Mouse (Mus musculus) lung, postnatal 0 days (tissue): ENCODE measurements around the gene Gpr1. TPM values are rescaled to one million over a fixed set of nuclear protein-coding genes. Genes with fewer than 3 reads are reported as not detected.
"Not testable (repeated sequence)": the region's sequence is repeated elsewhere in the genome, so short reads cannot be mapped to it uniquely, and the experiment has no call there.

Source experiments
- ATAC-seq: fragments of 200-750 bp; cut with Nextera tagmentation; 2 replicates; pipeline ENCODE4 v1.8.0; 2017; ENCODE audit warnings: moderate library complexity
- DNase-seq: peaks from one replicate; pipeline ENCODE4 v3.0.0-alpha.2; 2016; ENCODE audit warnings: low spot score
- H3K27ac ChIP-seq: fragments of 300-500 bp; sonication (generic); 2 replicates; pipeline ENCODE4 v1.5.1; 2014; ENCODE audit warnings: antibody characterized with exemption, mild to moderate bottlenecking, low read length, mixed read lengths
- H3K27me3 ChIP-seq: fragments of 300-500 bp; sonication (generic); replicated peaks from 2 replicates; pipeline ENCODE4 v1.6.1; 2014; ENCODE audit warnings: low read length, mixed read lengths; ENCODE audit not compliant: insufficient read depth
- H3K36me3 ChIP-seq: fragments of 300-500 bp; sonication (generic); 2 replicates; pipeline ENCODE4 v1.6.1; 2014; ENCODE audit warnings: low read length, mixed read lengths; ENCODE audit not compliant: insufficient read depth
- H3K4me1 ChIP-seq: fragments of 300-500 bp; sonication (generic); 2 replicates; pipeline ENCODE4 v1.6.1; 2014; ENCODE audit warnings: antibody characterized with exemption, low read depth, low read length, mixed read lengths; ENCODE audit not compliant: insufficient read depth
- H3K4me2 ChIP-seq: fragments of 300-500 bp; sonication (generic); replicated peaks from 2 replicates; pipeline ENCODE4 v1.6.1; 2014; ENCODE audit warnings: low read depth, mild to moderate bottlenecking, low read length, moderate library complexity, mixed read lengths
- H3K4me3 ChIP-seq: fragments of 300-500 bp; sonication (generic); 2 replicates; pipeline ENCODE4 v1.5.1; 2014; ENCODE audit warnings: low read depth, low read length
- H3K9ac ChIP-seq: fragments of 300-500 bp; sonication (generic); replicated peaks from 2 replicates; pipeline ENCODE4 v1.6.1; 2014; ENCODE audit warnings: low read depth, mild to moderate bottlenecking
- H3K9me3 ChIP-seq: fragments of 300-500 bp; sonication (generic); 2 replicates; pipeline ENCODE4 v1.6.1; 2016; ENCODE audit warnings: low read length, mixed read lengths
- CTCF ChIP-seq: IDR thresholded peaks from 2 replicates; pipeline ENCODE4 v1.5.1; 2016; ENCODE audit warnings: antibody characterized with exemption, mild to moderate bottlenecking
- EP300 ChIP-seq: IDR thresholded peaks from 2 replicates; pipeline ENCODE4 v1.6.1; 2016; ENCODE audit warnings: antibody characterized with exemption, mild to moderate bottlenecking, control low read depth
- WGBS: fragments of 180-500 bp; shearing (Covaris S2); extraction: QIAGEN DNeasy Blood & Tissue Kit; methylation state at CpG from one replicate; pipeline ENCODE4 v1.1.7; 2014; 5-methylcytosine and 5-hydroxymethylcytosine counted together
- polyA plus RNA-seq: library from polyadenylated mRNA; unstranded; fragments of >200 nt; fragmentation: Nextera tagmentation; extraction: Ambion mirVana; gene quantifications from 2 replicates; pipeline ENCODE4 v1.2.1, GENCODE M21; 2015

The Gpr1 gene
- polyA plus RNA-seq, 1 experiment from 2014 or later, result 0.10 TPM

DNA sequence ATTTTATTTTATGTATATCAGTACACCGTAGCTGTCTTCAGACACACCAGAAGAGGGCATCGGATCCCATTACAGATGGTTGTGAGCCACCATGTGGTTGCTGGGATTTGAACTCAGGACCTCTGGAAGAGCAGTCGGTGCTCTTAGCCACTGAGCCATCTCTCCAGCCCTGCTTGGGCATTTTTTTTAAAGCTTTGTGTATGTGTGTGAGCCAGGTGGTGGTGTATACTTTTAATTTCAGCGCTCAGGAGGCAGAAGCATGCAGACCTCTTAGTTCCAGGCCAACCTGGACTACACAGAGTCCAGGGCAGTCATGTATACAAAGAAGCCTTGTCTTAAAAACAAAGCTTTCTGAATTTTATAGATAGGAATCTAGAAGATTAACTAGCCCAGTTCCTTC, 33.8 kb downstream of the Gpr1 start:
- H3K9ac ChIP-seq, H3K4me3 ChIP-seq, ATAC-seq, H3K4me1 ChIP-seq, DNase-seq, H3K27me3 ChIP-seq, H3K9me3 ChIP-seq, H3K4me2 ChIP-seq, H3K36me3 ChIP-seq: not testable (repeated sequence)
- WGBS, result 67% methylated on average over 4 of the region's 4 CpGs
- H3K27ac ChIP-seq, result 0 out of 2 replicates have a peak overlapping the region, but pooled peaks have one; percentile 35
- TF ChIP-seq CTCF, result 0 out of 2 replicates have a peak, but pooled peaks have one; percentile 2

DNA sequence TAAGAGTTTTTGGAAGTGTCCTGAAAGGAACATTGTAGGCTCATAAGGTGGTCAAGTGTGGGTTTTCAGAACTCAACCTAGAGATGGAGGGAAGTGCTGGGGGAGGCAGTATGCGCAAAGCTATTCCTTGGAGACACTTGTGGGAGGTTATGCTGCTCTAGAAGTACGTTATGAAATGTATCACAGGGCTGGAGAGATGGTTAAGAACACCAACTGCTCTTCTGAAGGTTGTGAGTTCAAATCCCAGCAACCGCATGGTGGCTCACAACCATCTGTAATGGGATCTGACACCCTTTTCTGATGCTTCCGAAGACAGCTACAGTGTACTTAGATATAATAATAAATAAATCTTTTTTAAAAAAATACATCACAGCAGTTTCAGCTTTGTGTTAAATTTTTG, 34.2 kb downstream of the Gpr1 start:
- no peak overlapping the region for H3K27ac ChIP-seq
- no peaks in the 10 kb centered on the region for H3K9me3 ChIP-seq
- peaks cover 7% of the 10 kb centered on the region; the same call in 1 of the 2 replicates for H3K4me1 ChIP-seq
- no peaks in the 10 kb centered on the region for H3K36me3 ChIP-seq
- ATAC-seq (no peak), DNase-seq (no peak)
- no peaks in the 10 kb centered on the region for H3K27me3 ChIP-seq
- H3K9ac ChIP-seq, result no peak overlapping the region
- H3K4me3 ChIP-seq, result no peak overlapping the region
- TF ChIP-seq EP300 (no peak), CTCF (no peak)
- 92% methylated on average over 4 of the region's 4 CpGs for WGBS
- H3K4me2 ChIP-seq, result no peak overlapping the region

DNA sequence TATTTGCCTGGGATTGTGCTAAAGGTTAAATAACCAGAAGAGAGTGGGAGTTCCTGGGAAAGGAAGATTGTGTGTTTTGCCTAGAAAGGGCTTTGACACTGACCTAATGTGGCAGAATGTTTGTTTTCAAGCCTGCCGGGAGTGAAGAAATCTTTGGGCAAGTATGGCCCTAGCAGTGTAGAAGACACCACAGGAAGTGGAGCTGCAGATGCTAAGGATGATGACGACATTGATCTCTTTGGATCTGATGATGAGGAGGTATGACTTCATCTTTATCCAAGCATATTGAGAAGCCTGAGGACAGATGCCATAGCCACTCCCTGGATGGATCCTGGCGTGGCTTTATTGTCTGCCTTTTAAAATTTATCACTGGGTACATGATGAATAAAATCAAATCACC, 36.0 kb downstream of the Gpr1 start:
- Histone ChIP-seq H3K27me3 (no peaks in the 10 kb centered on the region), H3K9ac (no peak overlapping the region), H3K4me3 (no peak overlapping the region), H3K4me1 (peaks cover 9% of the 10 kb centered on the region; the same call in 1 of the 2 replicates), H3K36me3 (no peaks in the 10 kb centered on the region), H3K9me3 (no peaks in the 10 kb centered on the region), H3K4me2 (no peak overlapping the region), H3K27ac (no peak overlapping the region)
- TF ChIP-seq CTCF, result no peak
- TF ChIP-seq EP300, result no peak
- ATAC-seq (no peak), DNase-seq (no peak)
- 57% methylated on average over 3 of the region's 3 CpGs for WGBS

DNA sequence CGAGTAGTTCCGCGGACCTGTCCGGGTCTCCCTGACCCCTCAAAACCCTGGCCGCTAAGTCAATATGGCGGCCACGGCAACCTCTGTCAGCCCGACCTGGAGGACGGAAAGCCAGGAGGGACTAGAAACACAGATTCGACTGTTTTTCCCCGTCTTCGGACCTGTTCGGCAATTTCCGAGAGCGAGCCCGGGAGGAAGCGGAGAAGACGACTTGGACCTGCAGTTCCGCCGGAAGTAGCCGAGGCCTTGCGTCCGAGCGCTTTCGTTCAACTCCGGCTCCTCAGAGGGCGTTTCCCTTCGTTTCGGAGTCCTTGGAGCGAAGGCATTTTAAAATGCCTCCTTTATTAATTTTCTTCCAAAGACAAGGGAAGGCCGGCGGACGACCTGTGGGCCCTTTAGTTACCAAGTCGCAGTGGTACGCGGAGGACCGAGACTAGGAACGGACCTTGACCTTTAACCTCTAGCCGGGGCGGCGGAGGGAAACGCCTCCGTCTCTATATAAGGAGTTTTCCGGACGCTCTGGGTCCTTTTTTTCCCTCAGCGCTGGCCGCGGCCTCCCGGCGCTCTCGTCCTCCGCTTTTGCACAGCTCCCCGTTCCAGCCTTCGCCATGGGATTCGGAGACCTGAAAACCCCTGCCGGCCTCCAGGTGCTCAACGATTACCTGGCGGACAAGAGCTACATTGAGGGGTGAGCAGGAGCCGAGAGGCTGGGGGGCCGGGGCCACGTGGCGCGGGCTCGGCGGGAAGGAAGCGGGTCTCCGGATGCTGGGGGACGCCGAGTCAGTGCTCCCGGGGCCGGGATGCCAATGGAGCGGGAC, 37.5 kb downstream of the Gpr1 start, which contains the start of the genes Eef1b2 and Ndufs1:
TSS of gene Eef1b2 (plus strand) at position 222 of the 818 bp plus-strand sequence.
TSS of gene Ndufs1 (minus strand) at position 230 of the 818 bp plus-strand sequence.
- DNase-seq, result peak; percentile 99
- under 1% methylated on average over 72 of the region's 72 CpGs for WGBS
- Histone ChIP-seq H3K27ac (peak within 1 kb of the TSS; percentile 93), H3K36me3 (no peaks in the 10 kb centered on the region), H3K9ac (peak within 1 kb of the TSS; percentile 92), H3K4me3 (peak within 1 kb of the TSS; percentile 87), H3K27me3 (no peaks in the 10 kb centered on the region), H3K9me3 (no peaks in the 10 kb centered on the region), H3K4me2 (peak within 1 kb of the TSS; percentile 81), H3K4me1 (peaks cover 9% of the 10 kb centered on the region; the same call in 1 of the 2 replicates)
- TF ChIP-seq EP300 (peak; percentile 87), CTCF (no peak)
- peak; percentile 95 for ATAC-seq

DNA sequence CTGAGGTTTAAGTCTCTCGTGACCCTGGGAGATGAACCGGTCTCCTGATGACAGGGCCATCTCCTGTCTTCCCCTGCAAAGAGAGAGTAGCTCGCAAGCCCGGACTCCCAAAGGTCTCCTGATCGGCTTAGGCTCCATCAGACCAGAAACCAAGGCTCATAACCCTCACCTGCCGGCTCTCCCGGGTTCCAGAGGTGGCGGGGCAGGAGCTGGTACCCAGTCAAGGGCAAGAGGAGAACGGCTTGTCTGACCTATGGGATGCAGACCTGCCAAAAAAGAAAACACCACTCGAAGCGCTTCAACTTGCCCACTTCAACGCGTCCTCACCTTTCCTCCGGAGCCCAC, 38.1 kb downstream of the Gpr1 start:
- Histone ChIP-seq H3K4me1 (peaks cover 9% of the 10 kb centered on the region; the same call in 1 of the 2 replicates), H3K9me3 (no peaks in the 10 kb centered on the region), H3K4me3 (peak overlapping the region; percentile 87), H3K4me2 (peak overlapping the region; percentile 81), H3K27ac (peak overlapping the region; percentile 93), H3K9ac (peak overlapping the region; percentile 92), H3K27me3 (no peaks in the 10 kb centered on the region), H3K36me3 (no peaks in the 10 kb centered on the region)
- peak; percentile 34 for ATAC-seq
- under 1% methylated on average over 14 of the region's 14 CpGs for WGBS
- DNase-seq, result peak; percentile 31
- TF ChIP-seq EP300, result no peak
- TF ChIP-seq CTCF, result no peak

DNA sequence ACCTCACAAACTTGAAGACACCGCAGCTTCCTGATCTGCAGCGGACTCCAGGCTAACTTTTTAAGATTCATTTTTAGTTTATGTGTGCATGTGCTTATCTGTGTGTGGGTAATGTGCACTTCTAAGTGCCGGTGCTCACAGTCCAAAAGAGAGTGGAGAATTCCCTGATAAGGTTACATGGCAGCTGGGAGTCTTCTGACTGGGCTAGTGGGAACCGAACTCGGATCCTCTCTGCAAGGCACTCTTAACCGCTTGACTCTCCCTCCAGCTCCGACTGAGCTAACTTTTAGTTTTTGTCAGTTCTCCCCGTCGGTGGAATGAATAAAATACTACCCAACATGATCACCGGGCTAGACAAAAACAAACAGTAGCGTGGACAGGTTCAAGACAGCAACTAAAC, 38.5 kb downstream of the Gpr1 start:
- no peaks in the 10 kb centered on the region for H3K9me3 ChIP-seq
- peak overlapping the region; percentile 87 for H3K4me3 ChIP-seq
- H3K27ac ChIP-seq, result peak overlapping the region; percentile 93
- no peaks in the 10 kb centered on the region for H3K36me3 ChIP-seq
- peak overlapping the region; percentile 81 for H3K4me2 ChIP-seq
- H3K4me1 ChIP-seq, result peaks cover 9% of the 10 kb centered on the region; the same call in 1 of the 2 replicates
- H3K27me3 ChIP-seq, result no peaks in the 10 kb centered on the region
- DNase-seq (peak; percentile 16), ATAC-seq (no peak)
- 6% methylated on average over 11 of the region's 11 CpGs for WGBS
- peak overlapping the region; percentile 92 for H3K9ac ChIP-seq
- TF ChIP-seq CTCF, result no peak
- TF ChIP-seq EP300, result no peak
